ENCODE assay signal across 12 mouse cellular contexts in the genomic region with DNA sequence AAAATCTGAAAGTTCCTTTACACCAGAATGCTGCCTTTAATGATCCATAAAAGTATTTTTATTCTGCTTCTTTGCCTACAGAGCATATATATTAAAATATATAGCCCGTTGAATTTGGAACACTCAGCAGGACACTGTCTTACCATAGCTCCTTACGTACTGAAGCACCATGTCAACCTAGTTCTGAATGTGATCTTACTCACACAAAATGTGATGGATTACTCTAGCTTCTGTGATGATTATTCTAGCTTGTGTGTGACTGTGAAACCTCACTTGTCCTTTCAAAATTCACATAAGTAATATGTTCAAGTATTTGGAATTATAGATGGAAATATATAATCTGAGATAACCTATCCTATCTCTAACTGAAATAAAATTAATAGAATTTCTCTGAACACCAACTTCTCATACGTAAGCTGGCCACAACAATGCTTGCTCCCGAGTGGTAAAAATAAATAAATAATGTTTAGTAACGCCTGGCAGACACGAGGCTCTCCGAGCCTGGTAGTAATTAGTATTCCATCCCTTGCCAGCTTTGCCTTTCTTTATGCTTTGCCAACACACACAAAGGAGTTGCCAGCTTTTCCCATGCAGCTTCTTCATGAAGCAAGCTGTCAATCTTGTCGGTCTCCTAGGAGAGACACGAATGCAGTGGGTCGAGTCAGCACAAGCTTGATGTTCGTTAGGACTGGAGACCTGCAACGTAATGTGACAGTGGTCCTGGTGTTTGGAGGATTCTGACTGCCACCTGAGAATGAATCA.
DNase-seq lines count a peak whose midpoint lies in the region; ATAC-seq lines count a peak whose summit lies in the region.
"Had no signal": no experiment of that assay in that cellular context is flagged by ENCODE, and none has a peak within 500 bp of the region (broad histone marks: within the 10 kb centered on the region; RNA-seq: fewer than 3 reads in every experiment).

No protein-coding gene starts in this region.

- DNase-seq in forebrain, embryonic 11.5 days (ENCODE audit: low spot score) = no peak
- no peak for DNase-seq in forebrain, embryonic 10.5 days (ENCODE audit: extremely low spot score, low spot score)
- peak; percentile 83 for DNase-seq in Muller cell, postnatal 12 days (ENCODE audit: inconsistent ontology term)
- DNase-seq: heart, adult 11 months had no signal

- no peaks in the 10 kb centered on the region for H3K9me3 ChIP-seq in forebrain, embryonic 11.5 days (ENCODE audit: control insufficient read depth, low read length)
- H3K9me3 ChIP-seq in forebrain, embryonic 10.5 days = no peaks in the 10 kb centered on the region
- H3K9me3 ChIP-seq in forebrain, embryonic 16.5 days (ENCODE audit: control insufficient read depth, low read length) = no peaks in the 10 kb centered on the region
- H3K9me3 ChIP-seq in midbrain, embryonic 13.5 days = no peaks in the 10 kb centered on the region
- no peaks in the 10 kb centered on the region for H3K9me3 ChIP-seq in intestine, embryonic 16.5 days (ENCODE audit: control insufficient read depth, low read length)
- no peaks in the 10 kb centered on the region for H3K9me3 ChIP-seq in heart, embryonic 11.5 days (replicated peaks; ENCODE audit: control insufficient read depth, low read length)
- H3K9me3 ChIP-seq: embryonic facial prominence, embryonic 12.5 days; stomach, embryonic 15.5 days had no signal

- 68% methylated on average over 12 of the region's 12 CpGs for WGBS in forebrain, embryonic 11.5 days
- 83% methylated on average over 12 of the region's 12 CpGs for WGBS in forebrain, embryonic 10.5 days
- WGBS in forebrain, embryonic 16.5 days = 19% methylated on average over 12 of the region's 12 CpGs
- WGBS in midbrain, embryonic 13.5 days = 50% methylated on average over 12 of the region's 12 CpGs
- 81% methylated on average over 12 of the region's 12 CpGs for WGBS in intestine, embryonic 16.5 days
- WGBS in heart, embryonic 11.5 days (ENCODE audit: insufficient replicate concordance) = 80% methylated on average over 12 of the region's 12 CpGs

- H3K27me3 ChIP-seq in forebrain, embryonic 11.5 days (ENCODE audit: control insufficient read depth, insufficient read depth, low read length) = no peaks in the 10 kb centered on the region
- H3K27me3 ChIP-seq in forebrain, embryonic 10.5 days (ENCODE audit: poor library complexity, severe bottlenecking) = no peaks in the 10 kb centered on the region
- no peaks in the 10 kb centered on the region; the same call in 1 of the 2 replicates for H3K27me3 ChIP-seq in forebrain, embryonic 16.5 days (replicated peaks; ENCODE audit: control insufficient read depth, insufficient read depth, low read length)
- H3K27me3 ChIP-seq in midbrain, embryonic 13.5 days = no peaks in the 10 kb centered on the region
- no peaks in the 10 kb centered on the region for H3K27me3 ChIP-seq in intestine, embryonic 16.5 days (replicated peaks; ENCODE audit: control insufficient read depth, insufficient read depth, low read length)
- H3K27me3 ChIP-seq in heart, embryonic 11.5 days (ENCODE audit: control insufficient read depth, insufficient read depth, low read length) = no peaks in the 10 kb centered on the region
- H3K27me3 ChIP-seq: embryonic facial prominence, embryonic 12.5 days; stomach, embryonic 15.5 days had no signal

- H3K4me3 ChIP-seq in forebrain, embryonic 11.5 days (ENCODE audit: low read depth, low read length) = no peak overlapping the region
- H3K4me3 ChIP-seq in forebrain, embryonic 10.5 days = no peak overlapping the region
- 0 out of 2 replicates have a peak overlapping the region, but pooled peaks have one; percentile 3 for H3K4me3 ChIP-seq in forebrain, embryonic 16.5 days (replicated peaks; ENCODE audit: low read length)
- no peak overlapping the region for H3K4me3 ChIP-seq in midbrain, embryonic 13.5 days (replicated peaks)
- H3K4me3 ChIP-seq in intestine, embryonic 16.5 days (ENCODE audit: low read length) = no peak overlapping the region
- no peak overlapping the region for H3K4me3 ChIP-seq in heart, embryonic 11.5 days (ENCODE audit: low read depth, low read length)
- H3K4me3 ChIP-seq: embryonic facial prominence, embryonic 12.5 days; stomach, embryonic 15.5 days had no signal

- H3K9ac ChIP-seq in forebrain, embryonic 11.5 days (ENCODE audit: low read length) = no peak overlapping the region
- no peak overlapping the region for H3K9ac ChIP-seq in forebrain, embryonic 16.5 days (replicated peaks; ENCODE audit: low read depth, low read length)
- H3K9ac ChIP-seq in midbrain, embryonic 13.5 days (replicated peaks) = no peak overlapping the region
- no peak overlapping the region for H3K9ac ChIP-seq in intestine, embryonic 16.5 days (ENCODE audit: low read depth, low read length)
- no peak overlapping the region for H3K9ac ChIP-seq in heart, embryonic 11.5 days (ENCODE audit: low read depth, low read length)
- H3K9ac ChIP-seq: embryonic facial prominence, embryonic 12.5 days; stomach, embryonic 15.5 days had no signal

- H3K4me2 ChIP-seq in forebrain, embryonic 11.5 days (ENCODE audit: low read depth, low read length, severe bottlenecking) = no peak overlapping the region
- H3K4me2 ChIP-seq in forebrain, embryonic 16.5 days (ENCODE audit: low read length) = peak overlapping the region; percentile 38
- peak overlapping the region; percentile 12 for H3K4me2 ChIP-seq in midbrain, embryonic 13.5 days (replicated peaks)
- H3K4me2 ChIP-seq in intestine, embryonic 16.5 days (ENCODE audit: low read depth, low read length) = no peak overlapping the region
- H3K4me2 ChIP-seq in heart, embryonic 11.5 days = no peak overlapping the region
- H3K4me2 ChIP-seq: embryonic facial prominence, embryonic 12.5 days; stomach, embryonic 15.5 days had no signal

- no peak overlapping the region for H3K27ac ChIP-seq in forebrain, embryonic 11.5 days (ENCODE audit: low read depth, low read length)
- H3K27ac ChIP-seq in forebrain, embryonic 10.5 days = no peak overlapping the region
- no peak overlapping the region for H3K27ac ChIP-seq in forebrain, embryonic 16.5 days (ENCODE audit: low read length)
- H3K27ac ChIP-seq in midbrain, embryonic 13.5 days = no peak overlapping the region
- H3K27ac ChIP-seq in intestine, embryonic 16.5 days (ENCODE audit: low read length) = no peak overlapping the region
- no peak overlapping the region for H3K27ac ChIP-seq in heart, embryonic 11.5 days (ENCODE audit: low read depth, low read length)
- H3K27ac ChIP-seq: embryonic facial prominence, embryonic 12.5 days; stomach, embryonic 15.5 days had no signal

- H3K36me3 ChIP-seq in forebrain, embryonic 11.5 days (ENCODE audit: control insufficient read depth, insufficient read depth, low read length) = no peaks in the 10 kb centered on the region
- H3K36me3 ChIP-seq in forebrain, embryonic 10.5 days (replicated peaks) = no peaks in the 10 kb centered on the region
- no peaks in the 10 kb centered on the region for H3K36me3 ChIP-seq in forebrain, embryonic 16.5 days (ENCODE audit: control insufficient read depth, insufficient read depth)
- H3K36me3 ChIP-seq in midbrain, embryonic 13.5 days = no peaks in the 10 kb centered on the region
- no peaks in the 10 kb centered on the region for H3K36me3 ChIP-seq in intestine, embryonic 16.5 days (ENCODE audit: control insufficient read depth, insufficient read depth, low read length)
- no peaks in the 10 kb centered on the region for H3K36me3 ChIP-seq in heart, embryonic 11.5 days (ENCODE audit: control insufficient read depth, insufficient read depth, low read length)
- H3K36me3 ChIP-seq: embryonic facial prominence, embryonic 12.5 days; stomach, embryonic 15.5 days had no signal

- ATAC-seq in forebrain, embryonic 11.5 days (replicated peaks; ENCODE audit: low FRiP score) = 0 out of 2 replicates have a peak, but pooled peaks have one; percentile 33
- peak; percentile 97 for ATAC-seq in forebrain, embryonic 16.5 days
- peak; percentile 91 for ATAC-seq in midbrain, embryonic 13.5 days
- no peak for ATAC-seq in intestine, embryonic 16.5 days
- no peak for ATAC-seq in heart, embryonic 11.5 days (replicated peaks; ENCODE audit: insufficient number of reproducible peaks, low FRiP score, low TSS enrichment)
- ATAC-seq in megakaryocyte, adult 5-6 weeks (ENCODE audit: poor library complexity, severe bottlenecking) = no peak
- ATAC-seq: lung, postnatal 0 days had no signal

- no peaks in the 10 kb centered on the region for H3K4me1 ChIP-seq in forebrain, embryonic 11.5 days (replicated peaks; ENCODE audit: control insufficient read depth, insufficient read depth, low read length)
- no peaks in the 10 kb centered on the region for H3K4me1 ChIP-seq in forebrain, embryonic 10.5 days
- H3K4me1 ChIP-seq in forebrain, embryonic 16.5 days (replicated peaks; ENCODE audit: control insufficient read depth, insufficient read depth, low read length) = peaks cover 4% of the 10 kb centered on the region; the same call in 1 of the 2 replicates
- H3K4me1 ChIP-seq in midbrain, embryonic 13.5 days (replicated peaks) = peaks cover 7% of the 10 kb centered on the region; the same call in 1 of the 2 replicates
- no peaks in the 10 kb centered on the region for H3K4me1 ChIP-seq in intestine, embryonic 16.5 days (ENCODE audit: control insufficient read depth, insufficient read depth, low read length)
- H3K4me1 ChIP-seq in heart, embryonic 11.5 days (ENCODE audit: control insufficient read depth, insufficient read depth, low read length) = no peaks in the 10 kb centered on the region
- H3K4me1 ChIP-seq: embryonic facial prominence, embryonic 12.5 days; stomach, embryonic 15.5 days had no signal

Comparison
In these comparisons a context has a peak if more than half of its experiments do, and no peak if none do; other contexts are left out.
1. H3K4me2 ChIP-seq: peak in forebrain, embryonic 16.5 days (single experiment) and midbrain, embryonic 13.5 days (single experiment); none in forebrain, embryonic 11.5 days (single experiment), intestine, embryonic 16.5 days (single experiment) and heart, embryonic 11.5 days (single experiment).
2. ATAC-seq: peak in forebrain, embryonic 11.5 days (single experiment), forebrain, embryonic 16.5 days (single experiment) and midbrain, embryonic 13.5 days (single experiment); none in intestine, embryonic 16.5 days (single experiment), heart, embryonic 11.5 days (single experiment) and megakaryocyte, adult 5-6 weeks (single experiment).